Mouse (Mus musculus) bone marrow, adult 2 months (tissue): Measurements from ENCODE around the gene Hsd17b13. TPM values are rescaled to one million over a fixed set of nuclear protein-coding genes. Genes with fewer than 3 reads are reported as not detected.
A peak's percentile ranks its signal among the peaks of the same experiment; 100 is the strongest.

ENCODE experiments used
- H3K27ac ChIP-seq: fragments of 200-500 bp; 2 replicates; pipeline ENCODE4 v1.5.1; 2012; ENCODE audit warnings: low read depth, mild to moderate bottlenecking, control low read depth, inconsistent platforms, low read length; ENCODE audit not compliant: control insufficient read depth, poor library complexity, insufficient read depth
- H3K4me1 ChIP-seq: fragments of 200-500 bp; 2 replicates; pipeline ENCODE4 v1.6.1; 2011; ENCODE audit warnings: low read length; ENCODE audit not compliant: control insufficient read depth, insufficient read depth
- H3K4me3 ChIP-seq: fragments of 200-500 bp; replicated peaks from 2 replicates; pipeline ENCODE3; 2011; ENCODE audit warnings: mild to moderate bottlenecking, low read depth, low read length, control low read depth; ENCODE audit not compliant: control insufficient read depth
- CTCF ChIP-seq: fragments of 200-500 bp; IDR thresholded peaks from 2 replicates; pipeline ENCODE4 v1.5.1; 2011; ENCODE audit warnings: low read length, control low read depth; ENCODE audit not compliant: control insufficient read depth, insufficient read depth
- POLR2A ChIP-seq: fragments of 200-500 bp; IDR thresholded peaks from 2 replicates; pipeline ENCODE4 v1.6.1; 2011; ENCODE audit warnings: low read depth, mild to moderate bottlenecking, control low read depth, low read length, borderline replicate concordance; ENCODE audit not compliant: control insufficient read depth
- WGBS: fragments of 180-500 bp; shearing (Covaris S2); methylation state at CpG from one replicate; pipeline ENCODE4 v1.1.7; 2018; 5-methylcytosine and 5-hydroxymethylcytosine counted together
- polyA plus RNA-seq: library from polyadenylated mRNA; stranded (reverse); fragments of >200 nt; gene quantifications from 2 replicates; pipeline ENCODE4 v1.2.4, GENCODE M21; 2011; ENCODE audit warnings: low replicate concordance; ENCODE audit not compliant: missing spikeins, insufficient read depth, insufficient read length

Gene Hsd17b13
- polyA plus RNA-seq, 1 experiment = not detected

- Histone ChIP-seq H3K27ac (no peak overlapping the region), H3K4me1 (no peaks in the 10 kb centered on the region; the same call in 1 of the 2 replicates), H3K4me3 (no peak overlapping the region)
- 70% methylated on average over 3 of the region's 3 CpGs for WGBS
- no peak for TF ChIP-seq POLR2A
- 0 out of 2 replicates have a peak, but pooled peaks have one; percentile 20 for TF ChIP-seq CTCF
Observed at GRCm38 (mm10) chr5:103995181-103995580, 18.0 kb upstream of the Hsd17b13 start.

- no peak overlapping the region for H3K4me3 ChIP-seq
- no peaks in the 10 kb centered on the region; the same call in 1 of the 2 replicates for H3K4me1 ChIP-seq
- H3K27ac ChIP-seq = no peak overlapping the region
- TF ChIP-seq POLR2A = no peak
- no peak for TF ChIP-seq CTCF
- 64% methylated on average over 4 of the region's 4 CpGs for WGBS
Observed at GRCm38 (mm10) chr5:103994669-103995068, 17.5 kb upstream of the Hsd17b13 start.

- TF ChIP-seq CTCF (peak; percentile 66), POLR2A (no peak)
- Histone ChIP-seq H3K27ac (no peak overlapping the region), H3K4me3 (no peak overlapping the region), H3K4me1 (no peaks in the 10 kb centered on the region)
- WGBS = 83% methylated on average over 1 of the region's 1 CpGs
Observed at GRCm38 (mm10) chr5:103993601-103994000, 16.4 kb upstream of the Hsd17b13 start.

DNA sequence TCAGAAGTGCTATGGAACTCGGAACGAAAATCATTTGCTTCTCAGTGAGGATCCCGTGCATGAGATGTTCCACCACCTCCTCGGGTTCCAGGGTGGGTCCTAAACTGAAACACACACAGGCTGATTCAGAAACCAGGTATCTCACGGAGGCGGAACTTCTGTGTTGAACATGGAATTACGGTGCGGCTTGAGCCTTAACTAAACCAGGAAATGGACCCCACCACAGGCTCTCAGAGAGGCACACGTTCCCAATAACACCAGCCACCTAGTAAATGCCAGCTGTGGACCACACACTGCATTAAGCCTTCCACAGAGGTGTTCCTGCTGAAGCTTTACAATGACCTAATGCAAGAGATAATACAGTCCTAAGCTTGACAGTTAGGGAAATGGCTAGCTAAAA, 15.6 kb upstream of the Hsd17b13 start:
- Histone ChIP-seq H3K27ac (no peak overlapping the region), H3K4me1 (no peaks in the 10 kb centered on the region), H3K4me3 (no peak overlapping the region)
- TF ChIP-seq CTCF = no peak
- no peak for TF ChIP-seq POLR2A
- 86% methylated on average over 9 of the region's 9 CpGs for whole genome bisulfite sequencing

- 70% methylated on average over 9 of the region's 9 CpGs for WGBS
- TF ChIP-seq POLR2A (no peak), CTCF (no peak)
- Histone ChIP-seq H3K4me1 (peaks cover 5% of the 10 kb centered on the region; the same call in 1 of the 2 replicates), H3K27ac (no peak overlapping the region), H3K4me3 (no peak overlapping the region)
Observed at GRCm38 (mm10) chr5:103980705-103981560, 3.7 kb upstream of the Hsd17b13 start.

DNA sequence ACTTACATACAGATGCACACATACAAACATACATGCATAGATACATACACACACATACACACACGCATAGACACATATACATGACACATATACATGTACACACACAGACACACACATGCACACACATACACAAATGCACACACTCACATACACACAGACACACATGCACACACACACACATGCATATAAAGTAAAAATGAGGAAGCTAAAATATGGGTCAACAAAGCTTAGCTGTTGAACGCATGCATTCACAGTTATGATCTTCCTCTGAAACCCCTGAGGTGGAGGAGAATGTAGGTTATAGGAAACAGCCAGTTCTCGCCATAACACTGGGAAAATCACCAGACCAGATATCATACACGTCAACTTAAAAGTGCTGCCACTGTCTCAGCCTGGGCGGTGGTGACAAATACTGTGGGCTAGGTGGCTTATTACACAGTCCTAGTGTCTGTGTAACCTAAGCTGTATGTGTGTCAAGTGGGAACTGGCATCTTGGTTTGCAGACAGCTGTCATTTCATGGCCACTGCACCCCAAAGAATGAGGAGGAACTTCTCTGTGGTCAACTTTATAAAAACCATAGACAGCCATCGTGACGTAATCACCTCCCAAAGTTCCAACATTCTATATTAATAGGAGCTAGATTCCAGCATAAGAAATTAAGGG, 829 bp upstream of the Hsd17b13 start:
- Histone ChIP-seq H3K4me1 (peaks cover 5% of the 10 kb centered on the region; the same call in 1 of the 2 replicates), H3K27ac (peak overlapping the region; percentile 79; the same call in 1 of the 2 replicates), H3K4me3 (no peak overlapping the region)
- no peak for TF ChIP-seq POLR2A
- TF ChIP-seq CTCF = no peak
- 30% methylated on average over 7 of the region's 7 CpGs for WGBS

DNA sequence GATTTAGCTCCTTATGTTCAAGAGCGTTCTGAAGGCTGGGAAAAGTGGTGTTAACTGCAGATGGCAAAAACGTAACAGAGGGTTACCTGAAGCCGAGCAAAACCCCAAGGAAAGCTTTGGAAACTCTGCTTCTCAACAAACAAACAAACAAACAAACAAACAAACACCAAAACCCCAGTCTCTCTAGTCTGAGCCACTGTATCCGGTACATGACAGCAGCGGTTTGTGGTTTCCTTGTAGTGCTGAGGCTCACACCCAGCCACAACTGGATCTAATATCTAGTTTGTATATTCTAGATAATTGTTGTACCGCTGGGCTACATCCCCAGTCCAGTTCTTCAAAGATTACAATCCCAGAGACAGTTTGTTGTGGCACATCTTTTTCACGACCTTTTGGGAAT, 1.5 kb downstream of the Hsd17b13 start:
- TF ChIP-seq POLR2A (no peak), CTCF (no peak)
- no peak overlapping the region for H3K27ac ChIP-seq
- H3K4me1 ChIP-seq = peaks cover 5% of the 10 kb centered on the region; the same call in 1 of the 2 replicates
- no peak overlapping the region for H3K4me3 ChIP-seq
- 20% methylated on average over 7 of the region's 7 CpGs for WGBS

DNA sequence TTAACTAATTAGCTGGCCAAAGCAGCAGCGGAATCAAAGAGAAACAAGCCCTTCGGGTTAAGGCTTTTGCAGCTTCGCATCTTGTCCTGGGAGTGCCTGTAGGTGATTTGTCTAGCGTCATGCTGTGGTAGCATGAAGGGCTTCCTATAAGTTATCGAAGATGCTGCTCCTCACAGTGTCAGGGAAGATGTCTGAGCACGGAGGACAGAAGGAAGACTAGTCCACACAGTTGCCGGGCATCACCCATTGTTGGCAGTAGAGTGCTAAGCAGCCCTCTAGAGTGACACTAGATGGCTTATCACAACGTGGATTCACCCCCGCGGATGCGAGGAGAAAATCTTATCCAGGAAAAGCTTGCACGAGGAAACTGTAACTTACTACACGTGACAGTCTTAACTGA, 4.4 kb downstream of the Hsd17b13 start:
- 9% methylated on average over 13 of the region's 13 CpGs for WGBS
- TF ChIP-seq POLR2A = no peak
- no peak for TF ChIP-seq CTCF
- no peak overlapping the region for H3K27ac ChIP-seq
- peak overlapping the region; percentile 19 for H3K4me3 ChIP-seq
- H3K4me1 ChIP-seq = peaks cover 2% of the 10 kb centered on the region; the same call in 1 of the 2 replicates

GRCm38 (mm10) chr5:103972379-103972778, 4.8 kb downstream of the Hsd17b13 start:
- Histone ChIP-seq H3K4me1 (peaks cover 2% of the 10 kb centered on the region; the same call in 1 of the 2 replicates), H3K4me3 (peak overlapping the region; percentile 44), H3K27ac (no peak overlapping the region)
- TF ChIP-seq POLR2A (no peak), CTCF (no peak)
- WGBS = under 1% methylated on average over 19 of the region's 19 CpGs
